Mouse (Mus musculus) cortical plate, adult 2 months (tissue): Measurements from ENCODE around the gene Ncam1.

Source experiments
- CTCF ChIP-seq: fragments of 200-500 bp; IDR thresholded peaks from 2 replicates; pipeline ENCODE4 v1.5.1; 2011; ENCODE audit warnings: mild to moderate bottlenecking, control low read depth, low read length; ENCODE audit not compliant: insufficient read depth; ENCODE audit errors: extremely low read depth
- POLR2A ChIP-seq: fragments of 200-500 bp; IDR thresholded peaks from 2 replicates; pipeline ENCODE4 v1.6.1; 2011; ENCODE audit warnings: mild to moderate bottlenecking, low read length, control low read depth; ENCODE audit not compliant: insufficient read depth; ENCODE audit errors: extremely low read depth

DNA sequence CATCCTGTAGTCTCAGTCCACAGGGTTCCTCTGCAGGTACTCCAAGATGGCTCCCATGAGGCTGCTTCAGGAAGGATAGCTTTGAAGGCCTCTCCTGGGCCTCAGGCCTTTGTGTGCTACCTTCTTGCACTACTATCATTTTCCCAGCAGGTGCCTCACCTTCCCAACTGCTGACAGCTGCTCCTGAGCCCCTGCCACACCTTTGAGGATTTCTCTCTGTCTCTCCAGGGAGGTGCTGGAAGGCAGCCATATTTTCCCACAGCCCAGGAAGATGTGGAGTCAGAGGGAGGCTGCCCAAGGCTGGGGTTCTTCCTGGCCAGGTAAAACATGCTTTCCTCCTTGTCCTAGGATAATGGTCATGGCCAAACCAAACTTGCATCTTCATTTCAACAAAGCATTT, 83.6 kb downstream of the Ncam1 start:
- no peak for TF ChIP-seq CTCF
- no peak for TF ChIP-seq POLR2A
